Mouse (Mus musculus) duodenum, adult 2 months (tissue): Measurements from ENCODE around the gene Setd5. TPM values are rescaled to one million over a fixed set of nuclear protein-coding genes. Genes with fewer than 3 reads are reported as not detected.

Experiments
- polyA plus RNA-seq: library from polyadenylated mRNA; depleted of rRNA; stranded (reverse); fragments of >200 nt; gene quantifications from 2 replicates; pipeline ENCODE4 v1.2.3, GENCODE M21; 2012; ENCODE audit warnings: low replicate concordance; rRNA removed

The Setd5 gene
- 15.9 and 22.4 TPM in 2 replicates for polyA plus RNA-seq

DNA sequence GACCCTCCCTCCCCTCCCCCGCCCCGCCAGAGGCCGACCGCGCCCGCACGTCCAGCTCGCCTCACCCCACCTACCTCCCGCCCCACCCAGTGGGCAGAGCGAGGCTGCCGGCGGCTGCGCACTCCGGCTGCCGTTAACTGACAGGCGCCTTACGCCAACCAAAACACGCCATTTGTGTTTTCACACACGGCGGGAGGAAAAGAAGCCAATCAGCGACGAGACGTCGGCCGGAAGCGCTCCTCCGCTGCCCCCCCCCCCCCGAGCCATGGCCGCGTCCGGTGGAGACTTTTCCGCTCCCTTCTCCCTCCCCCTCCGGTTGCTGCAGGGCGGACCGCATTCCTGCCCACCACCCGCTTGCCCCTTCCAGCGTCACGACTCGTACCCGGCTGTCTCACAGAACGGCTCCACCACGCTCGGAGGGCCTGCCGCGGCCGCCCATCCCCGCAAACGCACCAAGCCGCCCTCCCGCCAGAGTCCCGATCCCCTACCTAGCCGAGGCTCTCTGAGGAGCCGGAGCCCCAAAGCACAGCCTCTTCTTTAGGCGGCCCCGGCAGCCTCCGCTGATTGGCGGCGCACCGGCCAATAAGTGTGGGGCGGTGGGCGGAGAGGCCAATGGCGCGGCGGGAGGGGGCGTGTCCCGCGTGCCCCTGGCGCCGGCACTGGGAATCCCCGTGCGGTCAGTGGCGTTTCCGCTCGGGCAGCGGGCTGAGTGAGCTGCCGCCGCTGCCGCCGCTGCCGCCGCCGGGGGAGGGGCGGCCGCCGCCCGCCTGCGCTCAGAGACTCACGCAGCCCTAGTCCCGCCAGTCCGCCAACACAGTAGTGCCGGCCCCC lies at the start of gene Setd5:
Gene Setd5 (plus strand): TSS at position 680 of the 831 bp plus-strand sequence.

DNA sequence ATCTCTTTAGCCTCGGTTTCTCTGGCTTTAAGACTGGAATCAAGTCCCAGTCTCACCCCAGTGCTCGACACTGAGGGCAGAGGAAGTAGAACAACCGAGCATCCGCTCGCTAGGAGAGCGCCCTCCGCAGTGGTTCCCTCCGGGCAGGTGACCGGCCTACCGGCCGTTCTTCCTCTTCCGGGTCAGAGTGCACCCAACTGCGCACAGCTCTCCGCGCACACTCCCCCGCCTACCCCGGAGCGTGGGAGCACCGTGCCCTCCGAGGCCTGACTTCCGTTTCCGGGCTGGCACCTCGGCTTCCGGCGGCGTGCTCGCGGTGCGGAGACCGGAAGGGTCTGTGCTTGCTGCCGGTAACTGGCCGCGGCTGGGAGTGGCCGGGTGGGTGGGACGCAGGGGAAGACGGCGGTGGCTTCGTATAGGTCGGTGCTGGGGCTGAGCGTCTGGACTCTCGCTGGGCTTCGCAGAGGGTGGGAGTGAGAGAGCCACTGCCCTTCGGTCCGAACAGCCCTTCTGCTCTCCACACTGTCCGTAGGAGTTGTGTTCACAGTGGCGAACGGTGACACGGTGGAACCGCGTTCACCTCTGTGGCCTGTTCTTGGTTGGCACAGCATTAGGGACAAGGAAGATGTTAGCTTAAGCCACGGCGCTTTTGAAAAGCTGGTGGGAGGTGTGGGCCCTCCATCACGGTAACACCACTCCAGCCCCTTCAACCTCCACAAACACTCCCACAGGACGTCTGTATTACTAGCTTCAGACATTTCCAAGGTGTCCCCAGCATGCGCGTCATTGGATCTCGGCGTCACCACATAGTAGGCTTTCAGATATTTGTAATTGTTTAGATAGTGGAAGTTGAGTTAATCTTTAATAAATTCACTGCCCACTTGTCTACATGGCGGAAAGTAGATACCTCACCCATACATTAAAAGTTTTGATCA lies 30.9 kb upstream of the Setd5 start, which contains the start of gene Thumpd3:
Gene Thumpd3 (plus strand): TSS at position 185 of the 935 bp plus-strand sequence.

DNA sequence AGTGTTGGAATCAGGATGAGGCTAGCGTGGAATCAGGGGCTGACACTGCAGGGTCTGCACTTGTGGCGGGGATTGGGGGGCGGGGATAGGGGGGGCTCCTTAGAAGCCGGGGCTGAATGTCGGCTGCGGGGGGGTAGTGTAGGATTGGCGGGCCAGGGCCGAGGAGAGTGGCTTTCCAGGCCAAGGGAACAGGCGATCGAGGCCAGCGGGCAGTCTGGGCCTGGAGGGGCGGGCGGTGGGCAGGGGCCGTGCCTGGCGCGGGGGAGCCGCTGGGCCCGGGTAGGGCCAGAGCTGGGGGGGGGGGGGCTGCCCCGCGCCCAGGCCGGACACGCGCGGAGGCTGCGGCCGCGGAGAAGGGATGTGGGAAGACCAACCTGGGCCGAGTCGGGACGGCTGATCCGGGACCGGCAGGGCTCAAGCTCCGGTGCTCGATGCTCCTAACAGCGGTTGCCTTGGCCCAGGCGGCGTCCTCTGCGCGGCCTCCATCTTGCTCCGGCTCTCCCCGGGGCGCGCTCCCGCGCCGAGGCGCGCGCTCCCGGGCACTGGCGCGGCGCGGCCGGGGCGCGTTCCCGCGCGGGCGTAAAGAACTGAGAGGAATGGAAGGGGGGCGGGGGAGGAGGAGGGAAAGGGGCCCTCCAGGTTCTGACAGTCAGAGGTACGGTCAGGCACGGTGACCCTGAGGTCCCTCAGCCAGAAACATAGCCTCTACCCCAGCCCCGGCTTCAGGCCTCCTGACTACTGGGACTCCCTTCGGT lies 117.9 kb downstream of the Setd5 start, which contains the start of gene Lhfpl4:
Gene Lhfpl4 (minus strand): TSS at position 544 of the 755 bp plus-strand sequence.

Other genes with a start within 250 kb of the Setd5 start
- gene Srgap3, start 130.1 kb upstream of the Setd5 start, polyA plus RNA-seq, result 0.36 and 1.1 TPM in 2 replicates
- 1.6 and 2.2 TPM in 2 replicates for gene Thumpd3, start 31.1 kb upstream of the Setd5 start, polyA plus RNA-seq
- 0.30 and 0.39 TPM in 2 replicates for gene Lhfpl4, start 118.0 kb downstream of the Setd5 start, polyA plus RNA-seq
- gene Mtmr14, start 160.5 kb downstream of the Setd5 start, polyA plus RNA-seq, result 47.0 and 65.2 TPM in 2 replicates
- not detected in 2 replicates for gene Cpne9, start 204.9 kb downstream of the Setd5 start, polyA plus RNA-seq
- gene Brpf1, start 229.8 kb downstream of the Setd5 start, polyA plus RNA-seq, result 6.7 and 11.1 TPM in 2 replicates
- 8.0 and 11.7 TPM in 2 replicates for gene Ogg1, start 249.6 kb downstream of the Setd5 start, polyA plus RNA-seq